Mouse (Mus musculus) mouse trophoblast stem cell (cell line): ENCODE data around the gene Rabac1.

Source experiments
- in situ Hi-C, 2 experiments: fragments of 300-500 bp; cut with MseI, MboI; formaldehyde crosslinking; loops; 2 replicates in 1 of 2; 3 replicates in 1 of 2; pipeline ENCODE4 v1.15.1; 2025

The Rabac1 gene

DNA sequence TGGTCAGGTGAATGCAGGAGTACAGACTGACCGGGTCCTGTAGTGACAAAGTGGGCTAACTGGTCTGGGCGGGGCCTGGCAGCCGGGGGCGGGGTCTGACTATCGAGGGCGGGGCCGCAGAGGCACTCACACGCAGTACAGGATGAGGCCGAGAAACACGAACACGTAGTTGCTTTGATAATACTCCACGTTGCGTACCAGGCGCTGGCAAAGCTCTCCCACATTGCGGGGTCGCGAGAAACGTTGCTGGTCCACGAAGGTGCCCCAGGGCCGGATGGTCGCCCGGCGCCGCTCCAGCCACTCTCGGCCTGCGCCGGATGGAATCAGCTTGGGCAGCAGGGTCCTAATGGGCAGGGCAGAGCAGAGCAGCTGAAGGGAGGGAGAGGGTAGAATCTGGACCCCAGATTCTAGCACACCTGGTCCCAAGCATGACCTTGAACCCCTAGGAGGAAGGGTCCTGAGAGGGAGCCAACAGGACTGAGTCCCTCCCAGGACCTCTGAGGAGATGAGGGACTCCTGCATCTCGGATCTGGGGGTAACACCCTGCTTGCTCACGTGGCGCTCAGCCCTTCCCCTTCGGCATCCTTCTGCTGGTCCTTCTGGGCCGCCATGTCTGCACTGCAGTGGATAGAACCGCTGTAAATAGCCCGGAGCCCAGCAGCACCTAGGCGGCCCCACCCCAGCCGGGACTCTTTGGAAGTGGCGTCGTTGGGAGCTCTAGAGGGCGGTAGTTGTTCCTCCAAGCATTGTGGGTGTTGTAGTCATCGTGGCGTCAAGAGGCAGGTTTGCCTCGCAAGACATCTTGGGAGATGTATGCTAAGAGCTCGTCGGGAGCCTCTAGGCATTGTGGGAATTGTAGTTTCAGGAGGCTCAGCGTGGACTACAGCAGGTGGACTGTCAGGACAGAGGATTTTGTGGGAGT is at the start of gene Rabac1:
Gene Rabac1 (minus strand): TSS at position 783 of the 922 bp plus-strand sequence.
- in situ Hi-C loops, result no loop called here

DNA sequence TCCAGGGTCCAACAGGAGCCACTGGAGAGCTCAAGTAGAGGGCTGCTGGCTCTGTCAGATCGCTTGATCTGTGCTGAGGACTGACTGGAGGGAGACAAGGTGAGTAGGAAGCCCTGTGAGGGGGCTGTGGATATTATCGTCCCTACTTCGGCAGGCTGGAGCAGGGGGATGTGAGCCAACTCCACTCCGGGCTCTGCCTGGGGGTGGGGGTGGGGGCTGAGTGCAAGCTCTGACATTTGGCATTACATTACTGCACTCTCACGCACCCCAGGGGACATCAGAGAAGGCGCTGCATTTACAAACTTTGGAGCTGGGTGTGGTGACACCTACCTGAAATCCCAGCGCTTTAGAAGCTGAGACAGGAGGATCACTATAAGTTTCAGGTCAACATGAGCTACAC is 39.0 kb upstream of the Rabac1 start:
- in situ Hi-C loops, result no loop called here

DNA sequence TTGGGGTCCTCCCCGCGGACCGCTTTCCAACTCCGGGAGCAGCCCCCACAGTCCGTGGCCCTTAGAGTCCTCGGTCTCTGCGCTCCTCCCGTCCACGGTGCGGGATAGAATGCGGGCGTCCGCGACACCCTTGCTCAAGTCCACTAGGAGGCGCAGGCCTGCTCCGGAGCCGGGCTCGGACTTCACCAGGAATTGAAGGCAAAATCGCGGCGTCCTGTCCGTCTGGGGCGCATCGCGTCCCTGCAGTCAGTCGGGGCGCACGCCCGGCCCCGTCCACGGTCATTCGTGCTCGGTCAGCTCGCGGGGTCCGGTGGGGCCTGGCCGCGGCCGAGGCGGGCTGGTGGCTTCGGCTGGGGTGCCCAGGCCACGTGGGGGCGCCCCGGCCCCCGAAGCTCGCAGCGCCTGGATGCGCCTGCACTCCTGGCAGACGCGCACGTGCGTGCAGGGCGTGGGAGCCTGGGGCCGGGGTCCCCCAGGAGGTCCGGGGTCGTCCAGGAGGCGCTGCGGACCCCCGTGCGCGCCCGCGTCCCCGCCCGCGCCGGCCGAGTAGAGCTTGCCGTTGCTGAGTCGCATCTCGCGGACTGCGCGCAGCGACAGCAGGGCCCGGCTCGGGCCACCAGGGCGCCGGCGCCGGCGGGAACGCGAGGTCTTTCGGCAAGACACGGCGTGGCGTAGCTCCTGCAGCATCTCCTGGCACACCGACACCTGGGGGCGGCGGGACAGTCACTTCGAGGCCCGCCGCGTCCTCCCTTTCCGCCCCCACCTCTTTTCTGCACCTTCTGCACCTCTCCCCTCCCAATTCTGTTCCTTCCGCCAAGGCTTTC is 37.7 kb upstream of the Rabac1 start:
- in situ Hi-C loops, result no loop called here

DNA sequence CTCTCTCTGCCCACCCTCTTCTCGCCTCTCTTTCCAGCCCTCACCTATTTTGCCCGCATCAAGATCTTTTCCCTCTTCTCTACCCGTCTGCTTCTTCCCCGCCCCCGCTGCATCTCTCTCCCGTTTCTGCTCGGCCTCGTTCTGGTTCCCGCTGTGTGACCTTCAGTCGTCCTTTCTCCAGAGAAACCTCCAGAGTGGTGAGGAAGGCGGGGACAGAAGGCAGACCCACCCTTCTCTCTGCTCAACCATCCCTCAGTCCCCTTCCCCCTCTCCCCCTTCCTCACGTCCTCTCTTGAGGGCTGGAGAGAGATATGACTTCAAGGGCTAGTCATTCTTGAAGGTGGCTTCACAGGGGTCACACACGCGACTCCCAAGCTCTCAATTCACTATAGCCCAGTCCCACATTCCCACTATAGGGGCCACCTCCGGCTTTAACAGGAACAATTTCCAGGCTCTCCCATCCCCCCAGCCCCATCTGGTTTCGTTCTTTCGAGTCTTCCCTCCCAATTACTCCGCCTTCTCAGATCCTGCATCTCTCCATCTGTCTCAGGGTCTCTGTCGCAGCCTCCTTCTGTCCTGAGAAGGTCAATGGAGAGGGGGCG is 36.6 kb upstream of the Rabac1 start:
- in situ Hi-C loops, result no loop called here

DNA sequence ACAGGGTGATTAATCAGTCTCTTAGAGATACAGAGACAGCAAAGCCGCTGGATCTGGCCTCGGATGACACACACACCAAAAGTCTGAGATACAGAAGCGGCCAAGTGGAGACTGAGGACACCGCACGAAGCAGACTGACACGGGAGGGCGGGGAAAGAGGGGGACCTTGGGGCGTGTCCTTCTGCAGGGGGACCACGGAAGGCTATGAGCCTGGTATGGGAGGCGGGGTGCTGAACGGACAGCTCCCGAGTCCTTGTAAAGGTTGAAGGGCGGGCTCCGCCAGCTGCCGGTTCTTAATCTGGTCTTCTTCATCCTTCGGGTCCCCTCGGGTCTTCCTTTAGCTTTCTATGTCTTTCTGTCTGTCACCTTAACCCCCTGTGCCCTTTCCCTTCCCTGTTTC is 36.1 kb upstream of the Rabac1 start:
- in situ Hi-C loops, result no loop called here

DNA sequence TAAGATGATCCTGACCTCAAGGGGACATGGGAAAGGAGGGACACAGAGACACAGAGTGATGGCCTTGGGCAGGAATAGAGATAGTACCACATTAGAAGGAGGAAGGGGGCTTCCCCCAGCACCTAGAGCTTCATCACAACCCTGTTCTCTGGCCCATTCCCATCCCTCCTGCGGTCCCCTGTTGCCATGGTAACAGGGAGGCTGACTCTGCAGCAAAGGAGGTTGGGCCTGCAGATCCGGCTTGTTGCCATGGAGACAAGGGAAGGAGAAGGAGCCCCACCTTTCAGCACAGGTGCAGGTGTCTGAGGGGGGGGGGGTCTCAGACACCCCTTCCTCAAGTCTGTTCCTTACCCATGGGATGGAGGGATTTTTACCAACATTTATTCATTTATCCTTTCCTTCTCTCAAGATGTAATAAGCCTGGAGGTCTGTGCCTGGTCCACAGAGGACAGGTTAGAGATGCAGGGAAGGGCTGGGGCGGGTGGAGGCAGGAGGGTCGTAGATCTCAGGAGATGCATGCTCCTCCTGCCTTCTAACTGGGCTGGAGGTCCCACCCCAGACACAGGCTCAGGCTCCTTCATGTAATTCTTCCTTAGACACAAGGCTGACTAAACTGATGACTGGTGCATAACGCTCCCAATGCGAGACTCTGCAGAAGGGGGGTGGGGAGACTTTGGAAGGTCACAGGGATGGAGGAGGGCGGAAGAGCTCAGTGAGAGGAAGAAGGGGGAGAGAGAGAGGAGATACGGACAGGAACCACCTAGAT is 35.2 kb upstream of the Rabac1 start:
- in situ Hi-C loops, result no loop called here

DNA sequence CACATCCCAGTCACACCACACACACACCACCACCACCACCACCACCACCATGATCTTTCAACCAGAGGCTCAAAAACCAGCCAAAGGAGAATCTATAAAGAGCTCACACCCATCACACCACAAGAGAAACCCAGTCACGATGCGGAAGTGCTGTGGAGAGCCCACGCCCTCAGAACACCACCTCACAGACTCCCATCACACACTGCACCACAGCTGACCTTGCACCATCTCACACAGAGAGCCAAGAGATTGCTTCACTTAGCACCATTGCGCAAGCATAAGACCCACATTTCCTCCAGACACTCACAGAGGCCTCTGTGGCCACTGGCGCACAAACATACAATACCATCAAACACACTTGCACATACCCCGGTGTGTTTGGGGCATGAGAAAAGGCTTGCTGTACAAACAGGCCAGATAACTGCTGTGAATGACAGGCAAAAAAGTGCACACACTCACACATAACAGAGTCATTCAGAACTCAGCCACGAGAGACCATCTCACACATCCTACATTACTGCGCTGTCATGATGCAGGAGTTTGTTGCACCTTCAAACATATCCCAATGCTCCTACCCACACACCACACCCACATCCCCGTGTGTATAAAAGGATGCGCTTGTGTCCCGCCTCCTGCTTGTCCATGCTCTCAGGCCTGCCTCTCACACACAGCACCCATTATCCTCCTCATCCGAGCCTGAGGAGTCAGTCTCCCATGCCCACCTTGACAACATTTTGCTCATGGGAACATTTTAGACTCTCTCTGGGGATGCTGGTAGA is 34.2 kb upstream of the Rabac1 start:
- in situ Hi-C loops, result no loop called here

DNA sequence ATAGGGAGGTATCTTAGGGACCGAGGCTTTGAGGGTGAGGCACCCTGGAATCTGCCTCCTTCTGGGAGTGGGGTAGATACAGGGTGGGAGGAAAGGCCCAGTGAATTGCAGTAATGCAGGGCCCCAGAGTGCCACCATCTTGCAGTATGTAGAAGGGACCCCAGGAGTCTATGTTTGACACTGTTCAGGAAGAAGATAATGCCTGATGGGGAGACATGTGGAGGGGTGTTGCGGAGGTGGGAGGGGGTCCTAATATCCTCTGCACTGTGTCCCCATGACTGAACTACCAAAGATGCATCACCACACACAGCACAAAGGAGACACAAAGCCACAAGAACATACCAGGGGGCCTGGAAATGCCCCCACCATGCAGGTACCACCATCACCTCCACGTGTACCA is 33.6 kb upstream of the Rabac1 start:
- in situ Hi-C loops, result no loop called here

DNA sequence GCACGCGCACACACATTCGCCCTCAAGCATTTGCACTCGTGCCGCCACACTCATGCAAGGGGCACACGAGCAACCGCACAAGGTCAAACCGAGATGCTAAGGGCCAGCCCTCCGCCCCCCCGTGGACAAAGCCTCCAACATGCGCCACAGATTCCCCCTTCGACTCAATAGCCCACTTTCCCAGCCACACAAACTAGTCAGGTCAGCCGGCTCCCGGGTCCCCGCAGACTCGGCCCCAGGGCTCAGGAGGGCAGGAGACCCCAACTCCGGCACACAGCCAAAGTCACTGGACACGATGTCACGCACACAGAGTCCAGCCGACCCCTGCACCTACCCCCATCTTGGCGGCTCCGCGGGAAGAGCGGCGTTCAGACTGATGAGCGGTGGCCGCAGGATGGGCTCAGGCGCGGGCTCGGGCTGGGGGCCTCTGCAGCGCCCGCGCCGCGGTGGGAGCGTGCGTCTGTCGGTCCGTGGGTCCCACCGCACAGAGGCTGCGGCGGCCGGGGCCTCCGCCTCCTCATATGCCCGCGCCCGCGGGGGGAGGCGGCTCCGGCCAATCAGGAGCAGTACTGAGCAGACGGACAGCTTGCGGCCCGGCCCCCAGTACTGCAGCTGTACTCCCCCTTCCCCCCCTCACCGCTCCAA is 33.0 kb upstream of the Rabac1 start, which contains the start of gene Atp1a3:
Gene Atp1a3 (minus strand): TSS at position 538 of the 645 bp plus-strand sequence.
- in situ Hi-C loops, result no loop called here

DNA sequence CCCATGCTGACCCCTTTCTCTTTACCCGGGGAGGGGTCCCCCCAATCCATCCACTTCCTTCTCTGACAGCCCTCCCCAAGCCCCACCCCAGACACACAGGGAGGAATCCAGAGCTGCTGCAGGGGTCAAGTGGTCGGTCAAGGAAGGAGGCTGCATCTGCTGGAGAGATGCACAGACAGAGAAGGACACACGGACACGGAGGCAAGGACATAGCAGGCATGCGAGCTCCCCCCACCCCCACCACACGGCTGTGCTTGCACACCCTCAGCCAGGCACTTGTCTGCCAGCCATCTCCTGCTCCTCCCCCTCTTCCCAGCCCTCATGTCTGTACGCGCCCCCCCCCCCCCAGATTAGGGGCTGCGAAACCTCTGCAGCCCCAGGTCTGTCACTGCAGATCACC is 32.3 kb upstream of the Rabac1 start:
- in situ Hi-C loops, result no loop called here

DNA sequence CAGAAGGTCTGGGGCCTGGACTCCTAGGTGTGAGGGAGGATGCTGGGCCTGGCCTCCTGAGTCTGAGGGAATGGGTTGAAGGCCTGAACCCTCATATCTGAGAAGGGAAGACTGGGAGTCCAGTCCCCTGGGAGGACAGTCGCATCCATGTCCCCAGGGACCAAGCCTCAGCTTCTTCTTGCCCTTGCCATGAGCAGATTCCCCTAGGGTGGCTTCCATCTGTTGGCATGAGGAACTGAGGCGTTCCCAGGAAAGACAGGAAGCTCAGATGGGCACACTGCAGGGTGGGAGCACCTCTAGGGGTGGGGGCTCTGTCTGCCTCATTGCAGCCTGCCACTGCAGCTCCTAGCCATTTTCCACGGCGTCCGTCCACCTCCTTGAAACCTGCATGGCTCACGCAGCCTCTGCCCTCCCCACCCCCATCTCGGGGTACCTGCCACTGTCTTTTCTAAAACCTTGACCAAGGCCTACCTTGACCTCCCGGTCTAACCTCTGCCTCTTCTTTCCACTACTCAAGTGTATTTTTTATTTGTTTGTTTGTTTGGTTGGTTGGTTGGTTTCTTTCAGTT is 31.4 kb upstream of the Rabac1 start:
- in situ Hi-C loops, result no loop called here

DNA sequence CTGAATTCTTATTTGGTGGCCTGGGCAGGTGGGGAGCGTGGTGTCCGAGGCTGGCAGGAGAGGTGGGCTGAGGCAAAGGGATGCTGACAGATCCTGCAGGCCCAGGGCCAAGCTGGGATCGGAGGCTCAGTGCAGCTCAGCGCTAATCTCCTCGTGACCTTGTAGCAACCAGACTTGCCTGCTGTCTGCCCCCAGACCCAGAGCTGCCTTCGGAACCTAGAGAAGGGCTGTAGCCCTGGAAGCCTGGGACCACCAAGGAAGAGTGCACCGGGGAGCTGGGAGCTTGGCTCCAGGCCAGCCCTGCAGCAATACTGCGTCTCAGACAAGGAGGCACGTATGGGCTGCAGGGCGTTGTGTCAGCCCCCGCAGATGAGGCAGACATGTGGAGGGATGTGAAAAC is 30.7 kb upstream of the Rabac1 start:
- in situ Hi-C loops, result no loop called here

DNA sequence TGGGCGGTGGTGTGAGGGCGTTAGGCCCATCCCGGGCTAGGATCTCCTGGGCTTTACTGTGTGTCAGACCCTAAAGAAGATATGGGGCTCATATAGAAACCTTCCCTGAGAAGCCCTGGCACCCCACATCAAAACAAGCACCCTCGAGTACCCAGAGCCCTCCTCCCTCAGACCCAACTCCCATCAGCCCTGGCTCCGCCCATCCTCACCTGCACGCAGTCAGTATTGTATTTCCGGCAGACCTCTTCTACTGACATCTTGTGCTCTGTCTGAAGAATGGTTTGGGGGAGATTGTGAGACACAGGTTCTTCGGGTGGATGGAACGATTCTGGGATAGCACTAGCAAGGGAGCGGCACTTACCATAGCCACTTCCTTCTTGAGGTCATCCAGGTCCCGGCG is 28.2 kb upstream of the Rabac1 start:
- in situ Hi-C loops, result no loop called here

DNA sequence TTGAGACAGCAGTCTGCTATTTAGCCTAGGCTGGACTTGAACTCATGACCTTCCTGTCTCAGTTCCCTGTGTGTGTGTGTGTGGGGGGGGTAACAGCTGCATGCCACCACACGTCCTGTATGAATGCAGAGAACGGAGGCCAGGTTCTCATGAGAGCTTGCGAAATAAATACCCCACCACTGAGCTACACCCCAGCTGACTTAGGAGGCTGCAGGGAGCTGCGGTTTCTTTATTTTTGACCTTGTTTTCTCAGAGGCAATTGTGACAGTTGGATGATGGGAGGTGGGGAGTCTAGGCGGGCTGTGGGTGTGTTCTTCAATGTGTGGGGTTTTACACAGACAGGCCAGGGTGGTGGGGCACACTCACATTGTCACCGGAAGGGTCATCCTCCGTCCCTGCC is 27.7 kb upstream of the Rabac1 start:
- in situ Hi-C loops, result no loop called here

DNA sequence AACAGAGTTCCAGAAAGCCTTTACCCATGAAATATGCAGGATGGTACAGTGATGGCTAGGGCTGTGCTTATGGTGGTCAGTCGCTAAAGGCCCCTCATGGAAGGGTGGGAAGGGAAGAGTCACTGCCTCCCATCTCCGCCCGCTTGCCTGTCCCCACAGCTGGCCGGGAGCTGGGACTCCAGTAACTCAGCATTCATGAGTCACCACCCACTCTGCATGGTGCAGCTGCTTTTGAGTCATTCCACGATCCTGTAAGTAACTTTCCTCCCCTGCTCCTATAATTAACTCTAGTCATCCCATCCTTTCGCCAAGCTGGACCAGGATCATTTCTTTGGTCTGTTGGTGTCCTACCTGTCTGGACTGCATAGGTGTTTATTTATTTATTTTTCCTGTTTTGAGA is 20.5 kb upstream of the Rabac1 start:
- in situ Hi-C loops, result no loop called here

DNA sequence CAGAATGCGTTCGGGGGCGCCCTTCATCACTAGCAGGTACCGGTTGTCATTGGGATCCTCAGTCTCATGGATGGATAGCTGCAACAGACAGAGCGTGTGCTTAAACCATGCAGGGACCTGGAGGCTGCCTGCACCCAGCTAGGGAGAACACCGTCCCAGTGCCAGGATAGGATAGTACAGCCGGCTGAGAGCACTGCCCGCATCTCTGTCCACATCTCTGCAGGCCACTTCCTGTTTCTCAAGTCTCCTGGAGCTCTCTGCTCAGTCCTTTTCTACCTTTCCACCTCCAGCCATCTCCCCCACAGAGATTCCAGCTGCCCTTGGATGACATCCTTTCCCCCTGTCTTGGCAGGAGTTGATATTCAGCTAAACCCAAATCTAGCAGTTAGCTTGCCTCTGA is 17.9 kb upstream of the Rabac1 start:
- in situ Hi-C loops, result no loop called here

DNA sequence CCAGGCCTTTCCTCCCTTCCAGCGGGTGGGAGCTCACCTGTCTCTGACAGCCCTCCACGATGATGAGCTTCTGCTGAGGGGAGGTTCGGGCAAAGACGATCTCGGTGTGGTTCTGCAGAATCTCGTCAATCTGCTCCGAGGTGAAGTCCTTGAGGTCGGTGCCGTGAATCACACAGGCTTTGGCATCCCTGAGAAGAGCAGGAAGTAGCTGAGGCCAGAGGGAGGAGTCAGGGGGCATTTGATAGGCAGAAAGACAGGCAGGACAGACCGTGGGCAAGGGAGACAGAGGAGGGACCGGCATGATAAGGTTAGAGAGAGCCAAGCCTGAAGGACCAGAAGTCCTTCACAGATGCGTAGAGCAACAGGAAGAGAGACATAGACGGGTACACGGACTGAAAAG is 15.4 kb upstream of the Rabac1 start:
- in situ Hi-C loops, result no loop called here

DNA sequence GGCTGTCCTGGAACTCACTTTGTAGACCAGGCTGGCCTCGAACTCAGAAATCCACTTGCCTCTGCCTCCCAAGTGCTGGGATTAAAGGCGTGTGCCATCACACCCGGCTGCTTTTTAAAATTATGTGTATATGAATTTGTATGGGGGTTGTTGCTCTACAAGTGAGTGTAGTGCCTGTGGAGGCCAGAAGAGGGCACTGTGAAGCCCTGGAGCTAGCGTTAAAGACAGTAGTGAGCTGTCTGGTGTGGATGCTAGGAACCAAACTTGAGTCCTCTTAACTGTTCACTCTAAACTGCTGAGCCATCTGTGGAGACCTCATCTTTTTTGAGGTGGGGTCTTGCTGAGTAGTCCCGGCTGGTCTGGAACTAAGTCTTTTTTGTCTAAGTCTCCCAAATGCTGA is 13.2 kb upstream of the Rabac1 start:
- in situ Hi-C loops, result no loop called here

DNA sequence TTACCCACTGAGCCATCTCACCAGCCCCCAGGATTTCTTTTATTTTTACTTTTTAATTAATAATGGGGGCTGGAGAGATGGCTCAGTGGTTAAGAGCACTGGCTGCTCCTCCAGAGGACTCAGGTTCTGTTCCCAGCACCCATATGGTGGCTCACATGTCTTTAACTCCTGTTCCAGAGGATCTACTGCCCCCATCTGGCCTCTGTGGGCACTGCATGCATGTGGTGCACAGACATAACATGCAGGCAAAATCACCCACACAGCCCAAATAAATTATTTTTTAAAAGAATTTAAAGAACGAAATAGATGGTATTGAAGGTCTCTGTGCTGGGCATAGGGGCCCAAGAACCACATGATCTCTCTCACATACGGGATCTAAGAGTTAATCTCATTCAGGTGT is 11.8 kb upstream of the Rabac1 start:
- in situ Hi-C loops, result no loop called here

DNA sequence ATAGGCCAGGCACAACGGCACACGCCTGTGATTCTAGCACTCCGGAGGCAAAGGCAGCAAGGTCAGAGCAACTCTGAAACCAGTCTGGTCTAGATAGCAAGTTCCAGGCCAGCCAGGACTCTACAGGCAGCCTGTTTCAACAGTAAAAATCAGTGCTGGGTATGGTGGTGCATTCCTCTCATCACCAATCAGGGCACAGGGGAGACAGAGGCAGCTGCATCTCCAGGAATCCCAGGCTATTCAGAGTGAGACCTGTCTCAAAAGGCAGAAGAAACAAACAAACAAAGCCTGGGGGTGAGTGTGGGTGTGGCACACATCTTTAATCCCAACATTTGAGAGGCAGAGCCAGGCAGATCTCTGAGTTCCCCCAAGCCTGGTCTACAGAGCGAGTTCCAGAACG is 10.8 kb upstream of the Rabac1 start:
- in situ Hi-C loops, result no loop called here
